Mouse (Mus musculus): ENCODE measurements at regions not wholly inside any gene's neighbourhood (a gene's known extent, or its start where the extent isn't known, plus 50 kb on each side); places are given as distances from the start of the nearest gene placed in this dataset.
A peak's percentile ranks its signal among the peaks of the same experiment; 100 is the strongest.

DNA sequence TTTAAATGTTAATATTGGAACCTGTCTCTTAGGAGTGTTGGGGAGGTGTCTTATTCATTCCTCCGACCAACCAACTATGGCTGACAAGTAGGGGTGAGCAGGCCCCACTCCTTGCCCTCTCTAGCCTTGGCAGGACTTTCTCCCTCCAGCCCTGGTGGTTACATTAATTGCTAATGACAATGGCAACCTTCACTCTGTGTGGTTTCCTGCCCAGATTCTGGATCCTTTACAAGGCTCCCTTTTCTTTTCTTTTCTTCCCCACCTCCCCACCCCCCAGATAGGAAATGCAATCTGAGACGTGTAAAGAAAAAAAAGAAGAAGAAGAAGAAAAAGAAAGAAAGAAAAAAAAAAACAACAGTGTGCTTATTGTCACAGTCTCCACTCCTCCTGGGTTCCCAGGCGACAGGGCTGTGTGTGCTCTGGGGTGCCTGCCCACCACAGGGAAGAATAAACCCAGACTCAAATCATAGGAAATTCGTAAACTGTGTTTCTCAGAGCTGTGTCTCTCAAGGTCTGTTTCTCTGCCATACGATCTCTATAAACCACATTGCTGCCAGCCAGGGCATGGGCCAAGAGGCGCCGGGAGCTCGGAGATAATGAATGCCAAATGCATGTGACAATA is 637.6 kb downstream of the Insc start:
- Histone ChIP-seq H3K27ac (0 out of 2 replicates have a peak overlapping the region, but pooled peaks have one; percentile 20), H3K27me3 (ENCODE audit: insufficient read depth, low read length) (no peaks in the 10 kb centered on the region), H3K36me3 (ENCODE audit: insufficient read depth, low read length) (no peaks in the 10 kb centered on the region), H3K4me1 (ENCODE audit: insufficient read depth, low read length) (no peaks in the 10 kb centered on the region), H3K4me3 (ENCODE audit: low read length) (no peak overlapping the region), H3K9ac (replicated peaks; ENCODE audit: low read length) (no peak overlapping the region), H3K4me2 (ENCODE audit: low read depth, low read length) (no peak overlapping the region), H3K9me3 (ENCODE audit: low read length) (no peaks in the 10 kb centered on the region)
- WGBS = 25% methylated on average over 8 of the region's 8 CpGs
- TF ChIP-seq CTCF (IDR thresholded peaks at IDR 0.05; ENCODE audit: low read depth) = no peak
- DNase-seq (ENCODE audit: low spot score) (peak; percentile 20), ATAC-seq (no peak)

DNA sequence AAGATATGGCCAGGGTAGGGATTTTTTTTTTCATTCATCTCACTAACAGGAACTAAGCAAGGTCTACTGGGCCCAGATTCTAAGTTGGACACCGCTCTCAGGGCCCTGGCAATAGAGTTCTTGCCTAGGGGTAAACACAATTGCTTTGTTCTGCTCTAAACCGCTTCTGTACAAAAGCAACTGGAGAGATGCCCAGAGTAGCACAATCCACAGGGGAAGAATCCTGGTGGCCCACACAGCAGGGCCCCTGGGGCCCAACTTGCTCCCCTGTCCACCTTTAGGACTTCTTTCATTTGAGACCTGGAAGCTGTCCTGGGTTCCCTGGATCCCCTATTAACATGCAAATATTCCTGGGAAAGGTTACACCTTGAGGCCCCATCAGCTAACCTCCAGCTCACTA is 639.4 kb downstream of the Insc start:
- no peaks in the 10 kb centered on the region for H3K36me3 ChIP-seq (ENCODE audit: insufficient read depth, low read length)
- no peak overlapping the region for H3K4me2 ChIP-seq (ENCODE audit: low read depth, low read length)
- H3K27me3 ChIP-seq (ENCODE audit: insufficient read depth, low read length) = no peaks in the 10 kb centered on the region
- no peak overlapping the region for H3K4me3 ChIP-seq (ENCODE audit: low read length)
- H3K9me3 ChIP-seq (ENCODE audit: low read length) = no peaks in the 10 kb centered on the region
- DNase-seq (ENCODE audit: low spot score) = peak; percentile 19
- WGBS = 31% methylated on average over 2 of the region's 2 CpGs
- TF ChIP-seq CTCF (IDR thresholded peaks at IDR 0.05; ENCODE audit: low read depth) = no peak
- H3K9ac ChIP-seq (replicated peaks; ENCODE audit: low read length) = no peak overlapping the region
- no peak overlapping the region for H3K27ac ChIP-seq
- no peak for ATAC-seq
- no peaks in the 10 kb centered on the region for H3K4me1 ChIP-seq (ENCODE audit: insufficient read depth, low read length)

DNA sequence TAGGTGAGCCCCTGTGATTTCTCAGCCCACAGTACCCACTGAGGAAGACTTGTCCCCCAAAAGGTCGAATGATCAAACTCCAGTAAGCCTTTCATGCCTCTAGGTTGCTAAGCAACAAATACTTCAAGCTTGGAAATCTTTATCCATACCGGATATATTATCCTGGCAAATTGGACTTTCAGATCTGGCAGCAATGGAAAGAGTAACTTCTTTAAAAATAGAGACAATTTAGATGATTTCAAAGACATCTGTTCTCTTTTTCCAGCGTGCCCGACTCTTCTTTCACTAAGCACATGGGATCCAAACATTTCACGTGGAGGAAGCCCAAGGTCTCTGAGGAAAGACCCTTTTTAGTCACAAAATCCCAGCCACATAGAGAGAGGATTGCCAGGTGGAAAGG is 645.4 kb downstream of the Insc start:
- no peaks in the 10 kb centered on the region for H3K4me1 ChIP-seq (ENCODE audit: insufficient read depth, low read length)
- H3K27ac ChIP-seq = no peak overlapping the region
- ATAC-seq (no peak), DNase-seq (ENCODE audit: low spot score) (no peak)
- H3K36me3 ChIP-seq (ENCODE audit: insufficient read depth, low read length) = no peaks in the 10 kb centered on the region
- H3K4me3 ChIP-seq (ENCODE audit: low read length) = no peak overlapping the region
- no peaks in the 10 kb centered on the region for H3K9me3 ChIP-seq (ENCODE audit: low read length)
- no peak overlapping the region for H3K4me2 ChIP-seq (ENCODE audit: low read depth, low read length)
- 48% methylated on average over 5 of the region's 5 CpGs for WGBS
- H3K9ac ChIP-seq (replicated peaks; ENCODE audit: low read length) = no peak overlapping the region
- no peak for TF ChIP-seq CTCF (IDR thresholded peaks at IDR 0.05; ENCODE audit: low read depth)
- no peaks in the 10 kb centered on the region for H3K27me3 ChIP-seq (ENCODE audit: insufficient read depth, low read length)

DNA sequence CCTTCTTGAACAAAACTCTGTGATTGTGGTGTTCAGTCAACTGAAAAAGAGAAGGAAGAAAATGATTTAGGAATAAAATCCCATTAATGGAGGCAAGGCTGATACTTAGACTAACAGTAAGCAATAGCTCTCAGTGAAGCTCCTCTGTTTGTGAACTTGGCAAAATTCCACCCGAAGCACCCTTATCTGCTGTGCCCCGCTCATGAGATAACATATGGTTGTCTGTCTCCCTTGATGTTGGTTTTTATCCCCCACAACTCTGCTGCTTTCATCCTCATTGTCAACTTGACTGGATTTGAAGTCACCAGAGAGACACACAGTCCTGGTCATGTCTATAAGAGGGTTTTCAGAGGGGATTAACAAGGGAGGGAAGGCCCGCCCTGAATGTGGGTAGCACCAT is 646.1 kb downstream of the Sox6 start:
- TF ChIP-seq CTCF (IDR thresholded peaks at IDR 0.05; ENCODE audit: low read depth) = no peak
- H3K4me3 ChIP-seq (ENCODE audit: low read length) = no peak overlapping the region
- DNase-seq (ENCODE audit: low spot score) (no peak), ATAC-seq (no peak)
- no peak overlapping the region for H3K27ac ChIP-seq
- H3K4me1 ChIP-seq (ENCODE audit: insufficient read depth, low read length) = no peaks in the 10 kb centered on the region
- H3K4me2 ChIP-seq (ENCODE audit: low read depth, low read length) = no peak overlapping the region
- no peaks in the 10 kb centered on the region for H3K27me3 ChIP-seq (ENCODE audit: insufficient read depth, low read length)
- no peaks in the 10 kb centered on the region for H3K36me3 ChIP-seq (ENCODE audit: insufficient read depth, low read length)
- WGBS = 82% methylated on average over 3 of the region's 3 CpGs
- H3K9me3 ChIP-seq (ENCODE audit: low read length) = no peaks in the 10 kb centered on the region
- no peak overlapping the region for H3K9ac ChIP-seq (replicated peaks; ENCODE audit: low read length)

DNA sequence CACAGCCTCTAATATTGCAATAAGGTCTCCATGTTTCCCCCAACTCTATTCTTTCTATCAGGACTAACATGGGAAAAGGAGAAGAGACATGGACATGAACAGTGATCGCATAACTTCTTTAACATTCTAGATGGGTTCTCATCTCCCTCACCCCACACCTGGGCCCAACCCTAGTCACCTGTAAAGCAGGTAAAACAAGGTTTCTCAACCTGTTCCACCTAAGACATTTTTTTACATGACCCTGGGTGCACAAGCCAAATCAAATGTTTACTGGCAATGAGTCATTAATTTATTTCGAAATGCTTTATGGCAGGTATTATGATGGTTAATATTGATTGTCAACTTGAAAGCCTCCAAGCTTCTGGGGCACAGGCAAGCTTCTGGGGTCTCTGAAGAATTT is 640.4 kb downstream of the Sox6 start:
- no peak overlapping the region for H3K9ac ChIP-seq (replicated peaks; ENCODE audit: low read length)
- no peaks in the 10 kb centered on the region for H3K4me1 ChIP-seq (ENCODE audit: insufficient read depth, low read length)
- H3K4me2 ChIP-seq (ENCODE audit: low read depth, low read length) = no peak overlapping the region
- no peak overlapping the region for H3K4me3 ChIP-seq (ENCODE audit: low read length)
- H3K27me3 ChIP-seq (ENCODE audit: insufficient read depth, low read length) = no peaks in the 10 kb centered on the region
- ATAC-seq = no peak
- WGBS = 99% methylated on average over 2 of the region's 2 CpGs
- no peaks in the 10 kb centered on the region for H3K36me3 ChIP-seq (ENCODE audit: insufficient read depth, low read length)
- no peaks in the 10 kb centered on the region for H3K9me3 ChIP-seq (ENCODE audit: low read length)
- no peak for DNase-seq (ENCODE audit: low spot score)
- TF ChIP-seq CTCF (IDR thresholded peaks at IDR 0.05; ENCODE audit: low read depth) = no peak
- no peak overlapping the region for H3K27ac ChIP-seq

DNA sequence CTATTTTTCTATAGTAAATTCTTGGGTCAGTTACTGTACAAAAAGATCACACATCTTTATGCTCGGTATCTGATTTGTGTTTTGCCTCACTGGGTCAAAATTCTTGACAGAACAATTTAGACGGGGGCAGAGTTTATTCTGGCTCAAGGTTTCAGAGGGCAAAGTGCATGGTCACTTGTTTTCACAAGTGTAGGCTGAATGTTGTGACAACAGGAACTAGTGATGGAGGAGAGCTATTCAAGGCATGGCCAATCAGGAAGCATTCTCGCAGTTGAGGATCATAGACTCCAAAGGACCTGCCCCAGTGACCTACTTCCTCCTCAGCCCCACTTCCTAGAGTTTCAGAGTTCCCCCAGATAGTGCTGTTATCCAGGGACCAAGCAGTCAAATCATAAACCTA is 639.1 kb downstream of the Sox6 start:
- no peaks in the 10 kb centered on the region for H3K9me3 ChIP-seq (ENCODE audit: low read length)
- ATAC-seq (no peak), DNase-seq (ENCODE audit: low spot score) (no peak)
- H3K27ac ChIP-seq = no peak overlapping the region
- no peak for TF ChIP-seq CTCF (IDR thresholded peaks at IDR 0.05; ENCODE audit: low read depth)
- H3K4me1 ChIP-seq (ENCODE audit: insufficient read depth, low read length) = no peaks in the 10 kb centered on the region
- H3K4me2 ChIP-seq (ENCODE audit: low read depth, low read length) = no peak overlapping the region
- WGBS = 80% methylated on average over 3 of the region's 3 CpGs
- H3K4me3 ChIP-seq (ENCODE audit: low read length) = no peak overlapping the region
- no peaks in the 10 kb centered on the region for H3K27me3 ChIP-seq (ENCODE audit: insufficient read depth, low read length)
- no peak overlapping the region for H3K9ac ChIP-seq (replicated peaks; ENCODE audit: low read length)
- H3K36me3 ChIP-seq (ENCODE audit: insufficient read depth, low read length) = no peaks in the 10 kb centered on the region

DNA sequence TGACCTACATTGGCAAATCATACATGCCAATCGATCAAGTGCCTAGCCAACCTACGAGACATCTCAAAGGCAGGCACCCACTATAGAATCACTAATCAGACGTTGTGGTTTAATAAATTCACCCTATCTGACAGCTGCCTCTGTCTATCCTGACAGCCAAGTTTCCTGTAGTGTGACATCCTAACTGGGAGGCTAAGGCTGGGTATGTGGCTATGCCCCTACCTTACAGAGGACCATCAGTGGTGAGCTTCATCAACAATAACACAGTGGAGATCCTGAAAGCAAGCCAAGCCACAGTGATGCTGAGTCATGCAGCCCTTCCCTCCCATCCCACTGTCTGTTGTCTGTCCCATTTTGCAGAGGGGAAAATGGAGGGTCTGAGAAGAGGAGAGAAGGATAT is 630.7 kb downstream of the Sox6 start:
- no peak overlapping the region for H3K4me2 ChIP-seq (ENCODE audit: low read depth, low read length)
- no peak for TF ChIP-seq CTCF (IDR thresholded peaks at IDR 0.05; ENCODE audit: low read depth)
- DNase-seq (ENCODE audit: low spot score) = no peak
- no peak overlapping the region for H3K9ac ChIP-seq (replicated peaks; ENCODE audit: low read length)
- ATAC-seq = no peak
- H3K27ac ChIP-seq = no peak overlapping the region
- 76% methylated on average over 3 of the region's 3 CpGs for WGBS
- no peaks in the 10 kb centered on the region for H3K9me3 ChIP-seq (ENCODE audit: low read length)
- H3K4me1 ChIP-seq (ENCODE audit: insufficient read depth, low read length) = peaks cover 5% of the 10 kb centered on the region
- no peaks in the 10 kb centered on the region for H3K27me3 ChIP-seq (ENCODE audit: insufficient read depth, low read length)
- no peaks in the 10 kb centered on the region for H3K36me3 ChIP-seq (ENCODE audit: insufficient read depth, low read length)
- no peak overlapping the region for H3K4me3 ChIP-seq (ENCODE audit: low read length)

Data from hindbrain, postnatal 0 days (tissue).